Mouse (Mus musculus) MEL (cell line): ENCODE measurements around the gene Tmem62. TPM values are rescaled to one million over a fixed set of nuclear protein-coding genes. Genes with fewer than 3 reads are reported as not detected.

Experiments
- DNase-seq: peaks from one replicate; pipeline ENCODE4 v3.0.0; 2011; ENCODE audit warnings: low read depth, low spot score
- H3K27ac ChIP-seq: 2 replicates; pipeline ENCODE4 v1.5.1; 2012; ENCODE audit warnings: low read depth, mild to moderate bottlenecking, control low read depth, low read length, moderate library complexity; ENCODE audit not compliant: control insufficient read depth
- H3K27me3 ChIP-seq, 2 experiments: fragments of 150-350 bp in 1 of 2; sonication (generic) in 1 of 2; 2 replicates each; pipeline ENCODE4 v1.6.1; 2012; ENCODE audit warnings: low read length in 2 of 2, mild to moderate bottlenecking in 2 of 2, improper control_type of control experiment in 1 of 2, moderate library complexity in 1 of 2; ENCODE audit not compliant: insufficient read depth in 2 of 2, control insufficient read depth in 1 of 2
- H3K36me3 ChIP-seq, 2 experiments: 2 replicates each; pipeline ENCODE4 v1.6.1; 2012 to 2014; ENCODE audit warnings: low read length in 2 of 2, improper control_type of control experiment in 1 of 2, inconsistent platforms in 1 of 2, mild to moderate bottlenecking in 1 of 2; ENCODE audit not compliant: insufficient read depth in 2 of 2, control insufficient read depth in 1 of 2
- H3K4me1 ChIP-seq, 2 experiments: fragments of 150-350 bp in 1 of 2; sonication (generic) in 1 of 2; 2 replicates each; pipeline ENCODE4 v1.6.1; 2012; ENCODE audit warnings: low read length in 2 of 2, improper control_type of control experiment in 1 of 2, mild to moderate bottlenecking in 1 of 2; ENCODE audit not compliant: insufficient read depth in 2 of 2, control insufficient read depth in 1 of 2
- H3K4me3 ChIP-seq, 2 experiments: fragments of 150-350 bp in 1 of 2; sonication (generic) in 1 of 2; 2 replicates each; pipeline ENCODE4 v1.5.1; 2012; ENCODE audit warnings: low read depth in 2 of 2, low read length in 2 of 2, mild to moderate bottlenecking in 2 of 2, moderate library complexity in 2 of 2, control low read depth in 1 of 2, improper control_type of control experiment in 1 of 2; ENCODE audit not compliant: control insufficient read depth in 1 of 2, insufficient read depth in 1 of 2
- H3K79me2 ChIP-seq: 2 replicates; pipeline ENCODE4 v1.6.1; 2012; ENCODE audit warnings: mild to moderate bottlenecking, low read length, moderate library complexity; ENCODE audit not compliant: control insufficient read depth, poor library complexity, insufficient read depth
- H3K9ac ChIP-seq: 2 replicates; pipeline ENCODE4 v1.6.1; 2012; ENCODE audit warnings: low read depth, mild to moderate bottlenecking, control low read depth, low read length, moderate library complexity; ENCODE audit not compliant: control insufficient read depth, poor library complexity, severe bottlenecking
- H3K9me3 ChIP-seq: fragments of 150-350 bp; sonication (generic); replicated peaks from 2 replicates; pipeline ENCODE4 v1.6.1; 2012; ENCODE audit warnings: mild to moderate bottlenecking, low read length, improper control_type of control experiment, moderate library complexity; ENCODE audit not compliant: insufficient read depth
- CHD2 ChIP-seq: IDR thresholded peaks from 2 replicates; pipeline ENCODE4 v1.6.1; 2011; ENCODE audit warnings: low read length, improper control_type of control experiment
- E2F4 ChIP-seq: IDR thresholded peaks from 2 replicates; pipeline ENCODE4 v1.6.1; 2011; ENCODE audit warnings: low read depth, low read length, improper control_type of control experiment, borderline replicate concordance
- EP300 ChIP-seq, 2 experiments: IDR thresholded peaks; 2 replicates each; pipeline ENCODE4 v1.6.1; 2011; ENCODE audit warnings: improper control_type of control experiment in 2 of 2, low read length in 2 of 2, low read depth in 1 of 2, mild to moderate bottlenecking in 1 of 2
- ETS1 ChIP-seq: IDR thresholded peaks from 2 replicates; pipeline ENCODE4 v1.6.1; 2012; ENCODE audit warnings: low read depth, mild to moderate bottlenecking, inconsistent platforms, low read length, improper control_type of control experiment, moderate library complexity
- GABPA ChIP-seq: IDR thresholded peaks from 2 replicates; pipeline ENCODE4 v1.6.1; 2012; ENCODE audit warnings: low read depth, mild to moderate bottlenecking, inconsistent platforms, low read length, improper control_type of control experiment, moderate library complexity
- KAT2A ChIP-seq: conservative IDR thresholded peaks from 2 replicates; pipeline ENCODE4 v1.6.1; 2012; ENCODE audit warnings: low read depth, low read length, improper control_type of control experiment, inconsistent platforms
- MAX ChIP-seq: IDR thresholded peaks from 2 replicates; pipeline ENCODE4 v1.6.1; 2011; ENCODE audit warnings: low read length, improper control_type of control experiment
- MEF2A ChIP-seq: IDR thresholded peaks from 2 replicates; pipeline ENCODE4 v1.6.1; 2014; ENCODE audit warnings: low read depth, mild to moderate bottlenecking, inconsistent platforms, low read length, improper control_type of control experiment; ENCODE audit not compliant: poor library complexity, insufficient replicate concordance, severe bottlenecking; ENCODE audit errors: extremely low read depth
- MXI1 ChIP-seq: IDR thresholded peaks from 2 replicates; pipeline ENCODE4 v1.6.1; 2011; ENCODE audit warnings: mild to moderate bottlenecking, low read depth, low read length, improper control_type of control experiment
- NELFE ChIP-seq: IDR thresholded peaks from 2 replicates; pipeline ENCODE4 v1.6.1; 2011; ENCODE audit warnings: low read depth, low read length, improper control_type of control experiment
- POLR2A ChIP-seq, 2 experiments: IDR thresholded peaks; 2 replicates each; pipeline ENCODE4 v1.6.1; 2011 to 2012; ENCODE audit warnings: low read length in 2 of 2, mild to moderate bottlenecking in 2 of 2, control low read depth in 1 of 2, improper control_type of control experiment in 1 of 2, low read depth in 1 of 2, moderate library complexity in 1 of 2; ENCODE audit not compliant: control insufficient read depth in 1 of 2, insufficient read depth in 1 of 2, poor library complexity in 1 of 2
- RAD21 ChIP-seq: IDR thresholded peaks from 2 replicates; pipeline ENCODE4 v1.6.1; 2011; ENCODE audit warnings: mild to moderate bottlenecking, low read depth, low read length, improper control_type of control experiment
- RCOR1 ChIP-seq: IDR thresholded peaks from 2 replicates; pipeline ENCODE4 v1.6.1; 2012; ENCODE audit warnings: low read depth, mild to moderate bottlenecking, inconsistent platforms, low read length, improper control_type of control experiment
- SMC3 ChIP-seq: IDR thresholded peaks from 2 replicates; pipeline ENCODE4 v1.6.1; 2011; ENCODE audit warnings: low read depth, low read length, improper control_type of control experiment
- TBP ChIP-seq: IDR thresholded peaks from 2 replicates; pipeline ENCODE4 v1.8.0; 2011; ENCODE audit warnings: low read depth, low read length, improper control_type of control experiment
- UBTF ChIP-seq: IDR thresholded peaks from 2 replicates; pipeline ENCODE4 v1.6.1; 2012; ENCODE audit warnings: low read depth, mild to moderate bottlenecking, inconsistent platforms, low read length, improper control_type of control experiment, moderate library complexity, borderline replicate concordance; ENCODE audit not compliant: insufficient read depth
- ZC3H11A ChIP-seq: IDR thresholded peaks from 2 replicates; pipeline ENCODE4 v1.6.1; 2012; ENCODE audit warnings: low read depth, mild to moderate bottlenecking, inconsistent platforms, low read length, improper control_type of control experiment
- ZKSCAN1 ChIP-seq: IDR thresholded peaks from 2 replicates; pipeline ENCODE4 v1.6.1; 2012; ENCODE audit warnings: low read depth, mild to moderate bottlenecking, inconsistent platforms, low read length, improper control_type of control experiment, moderate library complexity
- ZMIZ1 ChIP-seq: IDR thresholded peaks from 2 replicates; pipeline ENCODE4 v1.6.1; 2012; ENCODE audit warnings: low read depth, mild to moderate bottlenecking, inconsistent platforms, low read length, improper control_type of control experiment, moderate library complexity
- polyA plus RNA-seq, 2 experiments: library from polyadenylated mRNA; stranded (reverse) in 1 of 2; unstranded in 1 of 2; fragments of >175 nt in 1 of 2; fragments of >200 nt in 1 of 2; gene quantifications; 2 replicates each; pipeline versions ENCODE4 v1.2.1 to v1.2.4; 2012; ENCODE audit warnings: low replicate concordance in 2 of 2, low read depth in 1 of 2; ENCODE audit not compliant: insufficient read length in 2 of 2, insufficient read depth in 1 of 2, missing spikeins in 1 of 2
- total RNA-seq: library from RNA; depleted of rRNA; stranded (reverse); fragments of 300-350 nt; gene quantifications from 2 replicates; pipeline ENCODE4 v1.2.3, GENCODE M21; 2012

The Tmem62 gene
- total and polyA plus RNA-seq, 3 experiments: 1.8 to 2.9 TPM; not detected in 1

DNA sequence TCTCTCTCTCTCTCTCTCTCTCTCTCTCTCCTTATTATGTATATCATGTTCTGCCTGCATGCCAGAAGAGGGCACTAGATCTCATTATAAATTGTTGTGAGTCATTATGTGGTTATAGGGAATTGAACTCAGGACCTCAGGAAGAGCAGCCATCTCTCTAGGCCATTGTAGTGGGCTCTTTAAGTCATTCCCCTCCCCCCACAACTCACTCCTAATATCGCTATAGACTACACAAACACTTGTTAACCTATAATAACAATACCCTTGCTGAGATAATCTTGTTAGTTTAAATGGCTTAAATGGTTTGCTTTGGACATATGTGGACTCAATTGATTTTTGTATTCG is 1.8 kb downstream of the Tmem62 start (continued):
- TF ChIP-seq E2F4: no peak
- TF ChIP-seq, all 39 proteins: peak for 9

DNA sequence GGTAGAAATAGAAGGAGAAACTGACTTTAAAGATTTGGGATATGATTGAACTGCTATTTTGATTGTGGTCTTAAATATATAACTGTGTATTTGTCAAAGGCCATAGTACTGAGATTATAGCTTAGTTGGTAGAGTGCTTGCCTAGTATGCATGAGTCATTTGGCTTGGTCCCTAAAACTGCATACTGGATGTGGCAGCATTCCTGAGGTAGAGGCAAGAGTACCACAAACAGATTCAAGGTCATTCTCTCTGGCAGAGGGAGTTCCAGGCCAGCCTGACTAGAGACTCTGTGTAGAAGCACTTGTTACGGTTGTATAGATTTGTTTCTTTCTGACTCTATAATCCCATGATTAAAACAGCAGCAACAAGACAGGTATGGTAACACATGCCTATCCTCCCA is 3.0 kb downstream of the Tmem62 start:
- H3K27ac ChIP-seq: no peak overlapping the region
- TF ChIP-seq SMC3: no peak
- TF ChIP-seq ZMIZ1: no peak
- no peak for TF ChIP-seq RAD21
- TF ChIP-seq POLR2A (IDR thresholded peaks at IDR 0.05; ENCODE audit: control insufficient read depth in 1 of 2, insufficient read depth in 1 of 2, low read depth in 1 of 2, low read length in 2 of 2, poor library complexity in 1 of 2): no peak
- no peak for TF ChIP-seq GABPA
- TF ChIP-seq TBP: no peak
- no peak for TF ChIP-seq MEF2A
- TF ChIP-seq ETS1: no peak
- TF ChIP-seq EP300 (IDR thresholded peaks at IDR 0.05; ENCODE audit: low read depth in 1 of 2, low read length in 2 of 2): no peak
- no peak for TF ChIP-seq ZKSCAN1
- TF ChIP-seq RCOR1: no peak
- TF ChIP-seq NELFE: no peak
- TF ChIP-seq UBTF: no peak
- TF ChIP-seq CHD2: no peak
- no peak for TF ChIP-seq KAT2A
- TF ChIP-seq MAX: no peak

DNA sequence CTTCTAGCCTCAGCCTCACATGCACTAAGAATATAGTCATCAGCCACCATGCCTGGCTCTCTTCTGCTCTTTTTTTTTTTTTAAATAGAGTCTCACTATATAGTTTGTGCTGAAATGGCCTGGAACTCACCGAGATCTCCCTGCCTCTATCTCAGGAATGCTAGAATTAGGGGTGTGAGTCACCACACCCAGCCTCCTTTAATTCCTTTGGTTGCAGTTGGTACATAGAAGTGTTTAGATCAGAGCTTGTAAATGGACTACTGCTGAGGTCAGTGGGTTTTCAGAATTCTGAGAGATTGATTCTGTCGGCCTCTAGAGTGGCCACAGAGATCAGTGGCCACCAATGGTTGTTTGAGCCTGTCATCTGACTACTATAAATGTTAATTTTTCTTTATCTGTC is 4.0 kb downstream of the Tmem62 start:
- no peak for DNase-seq
- no peak overlapping the region for H3K27ac ChIP-seq
- no peak for TF ChIP-seq MXI1
- no peak for TF ChIP-seq ZC3H11A

More for the DNA sequence above, 3.0 kb downstream of the Tmem62 start:
- Histone ChIP-seq H3K4me1 (peaks cover 0 to 12% of the 10 kb centered on the region in 2 experiments; a peak in 3 of 4 replicates), H3K27me3 (no peaks in the 10 kb centered on the region), H3K9me3 (no peaks in the 10 kb centered on the region), H3K4me3 (no peak overlapping the region), H3K9ac (no peak overlapping the region), H3K79me2 (no peaks in the 10 kb centered on the region; the same call in 1 of the 2 replicates), H3K36me3 (peaks cover 0 to 5% of the 10 kb centered on the region in 2 experiments; a peak in 2 of 4 replicates)
- no peak for DNase-seq

More for the DNA sequence above, 4.0 kb downstream of the Tmem62 start:
- Histone ChIP-seq H3K27me3 (no peaks in the 10 kb centered on the region), H3K36me3 (peaks cover 0 to 5% of the 10 kb centered on the region in 2 experiments; a peak in 2 of 4 replicates), H3K9me3 (no peaks in the 10 kb centered on the region), H3K79me2 (no peaks in the 10 kb centered on the region; the same call in 1 of the 2 replicates), H3K4me3 (no peak overlapping the region), H3K9ac (no peak overlapping the region), H3K4me1 (peaks cover 0 to 12% of the 10 kb centered on the region in 2 experiments; a peak in 3 of 4 replicates)
